Mouse (Mus musculus) neural tube, embryonic 14.5 days (tissue): ENCODE results near the gene Klhl33. TPM values are rescaled to one million over a fixed set of nuclear protein-coding genes. Genes with fewer than 3 reads are reported as not detected.
A peak's percentile ranks its signal among the peaks of the same experiment; 100 is the strongest.
"Not testable (repeated sequence)": the region's sequence is repeated elsewhere in the genome, so short reads cannot be mapped to it uniquely, and the experiment has no call there.

Experiments used
- ATAC-seq: fragments of 200-750 bp; cut with Nextera tagmentation; 2 replicates; pipeline ENCODE4 v1.8.0; 2017; ENCODE audit warnings: low read depth, mild to moderate bottlenecking, moderate TSS enrichment, moderate library complexity
- H3K27ac ChIP-seq: fragments of 300-500 bp; sonication (generic); 2 replicates; pipeline ENCODE4 v1.5.1; 2014; ENCODE audit warnings: low read depth, mild to moderate bottlenecking, control low read depth, low read length, moderate library complexity, mixed read lengths
- H3K27me3 ChIP-seq: fragments of 300-500 bp; sonication (generic); 2 replicates; pipeline ENCODE4 v1.6.1; 2014; ENCODE audit warnings: low read length; ENCODE audit not compliant: control insufficient read depth, insufficient read depth
- H3K36me3 ChIP-seq: fragments of 300-500 bp; sonication (generic); 2 replicates; pipeline ENCODE4 v1.6.1; 2014; ENCODE audit warnings: low read length, mixed read lengths; ENCODE audit not compliant: control insufficient read depth, insufficient read depth
- H3K4me1 ChIP-seq: fragments of 300-500 bp; sonication (generic); 2 replicates; pipeline ENCODE4 v1.6.1; 2014; ENCODE audit warnings: low read length; ENCODE audit not compliant: control insufficient read depth, insufficient read depth
- H3K4me2 ChIP-seq: fragments of 300-500 bp; sonication (generic); 2 replicates; pipeline ENCODE4 v1.6.1; 2014; ENCODE audit warnings: mild to moderate bottlenecking, low read depth, low read length, control low read depth
- H3K4me3 ChIP-seq: fragments of 300-500 bp; sonication (generic); 2 replicates; pipeline ENCODE4 v1.5.1; 2014; ENCODE audit warnings: low read depth, low read length, control low read depth, mixed read lengths
- H3K9ac ChIP-seq: fragments of 300-500 bp; sonication (generic); replicated peaks from 2 replicates; pipeline ENCODE4 v1.6.1; 2014; ENCODE audit warnings: low read depth, mild to moderate bottlenecking, control low read depth, low read length, mixed read lengths
- H3K9me3 ChIP-seq: fragments of 300-500 bp; sonication (generic); 2 replicates; pipeline ENCODE4 v1.6.1; 2016; ENCODE audit warnings: low read length; ENCODE audit not compliant: control insufficient read depth
- WGBS: fragments of 180-500 bp; shearing (Covaris S2); extraction: QIAGEN DNeasy Blood & Tissue Kit; methylation state at CpG from one replicate; pipeline ENCODE4 v1.1.7; 2014; 5-methylcytosine and 5-hydroxymethylcytosine counted together
- polyA plus RNA-seq: library from polyadenylated mRNA; unstranded; fragments of >200 nt; fragmentation: Nextera tagmentation; extraction: Ambion mirVana; gene quantifications from 2 replicates; pipeline ENCODE4 v1.2.1, GENCODE M21; 2014

Klhl33 gene
- polyA plus RNA-seq, 1 experiment from 2014 or later: 2.5 TPM

- Histone ChIP-seq H3K4me3 (peak overlapping the region; percentile 99), H3K9me3 (no peaks in the 10 kb centered on the region), H3K4me2 (peak overlapping the region; percentile 68), H3K9ac (peak overlapping the region; percentile 48), H3K27me3 (no peaks in the 10 kb centered on the region), H3K4me1 (peaks cover 7% of the 10 kb centered on the region; the same call in 1 of the 2 replicates), H3K27ac (peak overlapping the region; percentile 82), H3K36me3 (peaks cover 21% of the 10 kb centered on the region)
- WGBS: 14% methylated on average over 12 of the region's 12 CpGs
- no peak for ATAC-seq
Measured at GRCm38 (mm10) chr14:50931493-50932020, 34.2 kb upstream of the Klhl33 start.

- peak within 1 kb of the TSS; percentile 99 for H3K9ac ChIP-seq
- H3K9me3 ChIP-seq: no peaks in the 10 kb centered on the region
- peak within 1 kb of the TSS; percentile 99 for H3K4me3 ChIP-seq
- H3K4me2 ChIP-seq: peak within 1 kb of the TSS; percentile 79
- peak within 1 kb of the TSS; percentile 84 for H3K27ac ChIP-seq
- no peaks in the 10 kb centered on the region for H3K27me3 ChIP-seq
- ATAC-seq: peak; percentile 99
- H3K4me1 ChIP-seq: peaks cover 13% of the 10 kb centered on the region
- H3K36me3 ChIP-seq: peaks cover 24% of the 10 kb centered on the region
- WGBS: under 1% methylated on average over 68 of the region's 68 CpGs
Measured at GRCm38 (mm10) chr14:50930754-50931492, 33.6 kb upstream of the Klhl33 start, which contains the start of the genes Pip4p1 and Pnp. TSS of gene Pip4p1 (minus strand) at chr14:50930856. TSS of gene Pnp (plus strand) at chr14:50931082.

GRCm38 (mm10) chr14:50930377-50930753, 33.1 kb upstream of the Klhl33 start:
- H3K27ac ChIP-seq: peak overlapping the region; percentile 84
- peaks cover 24% of the 10 kb centered on the region for H3K36me3 ChIP-seq
- 1% methylated on average over 38 of the region's 38 CpGs for WGBS
- peak overlapping the region; percentile 99 for H3K4me3 ChIP-seq
- peaks cover 16% of the 10 kb centered on the region for H3K4me1 ChIP-seq
- peak overlapping the region; percentile 79 for H3K4me2 ChIP-seq
- peak; percentile 60 for ATAC-seq
- no peaks in the 10 kb centered on the region for H3K9me3 ChIP-seq
- H3K9ac ChIP-seq: peak overlapping the region; percentile 99
- H3K27me3 ChIP-seq: no peaks in the 10 kb centered on the region

GRCm38 (mm10) chr14:50929951-50930350, 32.6 kb upstream of the Klhl33 start:
- Histone ChIP-seq H3K27ac (peak overlapping the region; percentile 84), H3K4me1 (peaks cover 16% of the 10 kb centered on the region), H3K27me3 (no peaks in the 10 kb centered on the region), H3K4me2 (peak overlapping the region; percentile 79), H3K4me3 (peak overlapping the region; percentile 99), H3K9ac (peak overlapping the region; percentile 99), H3K36me3 (peaks cover 24% of the 10 kb centered on the region), H3K9me3 (no peaks in the 10 kb centered on the region)
- WGBS: 14% methylated on average over 10 of the region's 10 CpGs
- ATAC-seq: no peak

GRCm38 (mm10) chr14:50927366-50927765, 30.1 kb upstream of the Klhl33 start:
- H3K4me3 ChIP-seq: no peak overlapping the region
- no peaks in the 10 kb centered on the region for H3K9me3 ChIP-seq
- H3K4me2 ChIP-seq: no peak overlapping the region
- H3K27me3 ChIP-seq: no peaks in the 10 kb centered on the region
- peaks cover 19% of the 10 kb centered on the region for H3K4me1 ChIP-seq
- H3K9ac ChIP-seq: no peak overlapping the region
- H3K27ac ChIP-seq: no peak overlapping the region
- no peak for ATAC-seq
- peaks cover 24% of the 10 kb centered on the region for H3K36me3 ChIP-seq
- WGBS: 65% methylated on average over 3 of the region's 3 CpGs

GRCm38 (mm10) chr14:50925111-50925920, 28.0 kb upstream of the Klhl33 start:
- Histone ChIP-seq H3K4me3 (peak overlapping the region; percentile 67), H3K9me3 (no peaks in the 10 kb centered on the region), H3K4me2 (peak overlapping the region; percentile 87), H3K27me3 (no peaks in the 10 kb centered on the region), H3K36me3 (peaks cover 24% of the 10 kb centered on the region), H3K9ac (peak overlapping the region; percentile 70), H3K4me1 (peaks cover 19% of the 10 kb centered on the region), H3K27ac (peak overlapping the region; percentile 85)
- WGBS: 1% methylated on average over 38 of the region's 38 CpGs
- peak; percentile 65; the same call in 1 of the 2 replicates for ATAC-seq

- no peaks in the 10 kb centered on the region for H3K9me3 ChIP-seq
- H3K27ac ChIP-seq: peak within 1 kb of the TSS; percentile 85
- peak within 1 kb of the TSS; percentile 87 for H3K4me2 ChIP-seq
- ATAC-seq: peak; percentile 97
- H3K9ac ChIP-seq: peak within 1 kb of the TSS; percentile 70
- peak within 1 kb of the TSS; percentile 67 for H3K4me3 ChIP-seq
- no peaks in the 10 kb centered on the region for H3K27me3 ChIP-seq
- under 1% methylated on average over 57 of the region's 57 CpGs for WGBS
- H3K36me3 ChIP-seq: peaks cover 28% of the 10 kb centered on the region
- H3K4me1 ChIP-seq: peaks cover 13% of the 10 kb centered on the region
Measured at GRCm38 (mm10) chr14:50924281-50925064, 27.2 kb upstream of the Klhl33 start, which contains the start of the genes Osgep and Apex1. TSS of gene Osgep (minus strand) at chr14:50924893. TSS of gene Apex1 (plus strand) at chr14:50924968.

GRCm38 (mm10) chr14:50923437-50923836, 26.1 kb upstream of the Klhl33 start:
- ATAC-seq, H3K9me3 ChIP-seq, H3K27ac ChIP-seq, H3K27me3 ChIP-seq: not testable (repeated sequence)
- WGBS: 81% methylated on average over 1 of the region's 1 CpGs
- H3K4me2 ChIP-seq: peak overlapping the region; percentile 83
- H3K36me3 ChIP-seq: peaks cover 26% of the 10 kb centered on the region
- H3K4me1 ChIP-seq: peaks cover 12% of the 10 kb centered on the region
- peak overlapping the region; percentile 65; the same call in 1 of the 2 replicates for H3K9ac ChIP-seq
- peak overlapping the region; percentile 67 for H3K4me3 ChIP-seq
